Mouse (Mus musculus): ENCODE results near the gene Ipo7. TPM values are rescaled to one million over a fixed set of nuclear protein-coding genes. Genes with fewer than 3 reads are reported as not detected.
A peak's percentile ranks its signal among the peaks of the same experiment; 100 is the strongest.

Gene Ipo7
- polyA plus RNA-seq, 1 experiment from 2014 or later = 40.2 TPM

GRCm38 (mm10) chr7:109991286-109991685 is 26.8 kb upstream of the Ipo7 start:
- H3K4me1 ChIP-seq (ENCODE audit: control insufficient read depth, insufficient read depth, low read length) = 0 out of 2 replicates have a peak, but pooled peaks cover 3% of the 10 kb centered on the region
- DNase-seq (ENCODE audit: low spot score, missing footprints) (no peak), ATAC-seq (ENCODE audit: low FRiP score) (no peak)
- H3K4me2 ChIP-seq = no peak overlapping the region
- no peak overlapping the region for H3K27ac ChIP-seq (ENCODE audit: low read depth, low read length)
- no peaks in the 10 kb centered on the region for H3K27me3 ChIP-seq (ENCODE audit: control insufficient read depth, insufficient read depth, low read length)
- H3K36me3 ChIP-seq (ENCODE audit: control insufficient read depth, insufficient read depth, low read length) = no peaks in the 10 kb centered on the region
- WGBS = 100% methylated on average over 1 of the region's 1 CpGs
- H3K9ac ChIP-seq (ENCODE audit: low read length) = no peak overlapping the region
- H3K4me3 ChIP-seq (ENCODE audit: low read depth, low read length) = no peak overlapping the region
- no peaks in the 10 kb centered on the region for H3K9me3 ChIP-seq (ENCODE audit: control insufficient read depth, low read length)

- DNase-seq (ENCODE audit: low spot score, missing footprints) = no peak
- 75% methylated on average over 2 of the region's 2 CpGs for WGBS
- H3K36me3 ChIP-seq (ENCODE audit: control insufficient read depth, insufficient read depth, low read length) = no peaks in the 10 kb centered on the region
Observed at GRCm38 (mm10) chr7:109993157-109993959, 24.7 kb upstream of the Ipo7 start.

GRCm38 (mm10) chr7:109998388-109998787 is 19.7 kb upstream of the Ipo7 start:
- H3K4me3 ChIP-seq (ENCODE audit: low read depth, low read length) = no peak overlapping the region
- ATAC-seq (ENCODE audit: low FRiP score) (no peak), DNase-seq (ENCODE audit: low spot score, missing footprints) (no peak)
- no peak overlapping the region for H3K9ac ChIP-seq (ENCODE audit: low read length)
- 90% methylated on average over 4 of the region's 4 CpGs for WGBS
- H3K36me3 ChIP-seq (ENCODE audit: control insufficient read depth, insufficient read depth, low read length) = no peaks in the 10 kb centered on the region
- no peaks in the 10 kb centered on the region for H3K9me3 ChIP-seq (ENCODE audit: control insufficient read depth, low read length)
- H3K4me2 ChIP-seq = no peak overlapping the region
- no peak overlapping the region for H3K27ac ChIP-seq (ENCODE audit: low read depth, low read length)
- peaks cover 5% of the 10 kb centered on the region; the same call in 1 of the 2 replicates for H3K4me1 ChIP-seq (ENCODE audit: control insufficient read depth, insufficient read depth, low read length)
- H3K27me3 ChIP-seq (ENCODE audit: control insufficient read depth, insufficient read depth, low read length) = no peaks in the 10 kb centered on the region

More at GRCm38 (mm10) chr7:109993157-109993959, 24.7 kb upstream of the Ipo7 start:
- ATAC-seq (ENCODE audit: low FRiP score) = no peak
- Histone ChIP-seq H3K9me3 (ENCODE audit: control insufficient read depth, low read length) (no peaks in the 10 kb centered on the region), H3K9ac (ENCODE audit: low read length) (no peak overlapping the region), H3K4me2 (no peak overlapping the region), H3K4me1 (ENCODE audit: control insufficient read depth, insufficient read depth, low read length) (0 out of 2 replicates have a peak, but pooled peaks cover 3% of the 10 kb centered on the region), H3K27ac (ENCODE audit: low read depth, low read length) (no peak overlapping the region), H3K4me3 (ENCODE audit: low read depth, low read length) (no peak overlapping the region), H3K27me3 (ENCODE audit: control insufficient read depth, insufficient read depth, low read length) (no peaks in the 10 kb centered on the region)

GRCm38 (mm10) chr7:110002092-110002491 is 16.0 kb upstream of the Ipo7 start:
- Histone ChIP-seq H3K4me1 (ENCODE audit: control insufficient read depth, insufficient read depth, low read length) (peaks cover 3% of the 10 kb centered on the region; the same call in 1 of the 2 replicates), H3K9ac (ENCODE audit: low read length) (no peak overlapping the region), H3K4me3 (ENCODE audit: low read depth, low read length) (no peak overlapping the region), H3K4me2 (no peak overlapping the region), H3K9me3 (ENCODE audit: control insufficient read depth, low read length) (no peaks in the 10 kb centered on the region), H3K27ac (ENCODE audit: low read depth, low read length) (no peak overlapping the region), H3K27me3 (ENCODE audit: control insufficient read depth, insufficient read depth, low read length) (no peaks in the 10 kb centered on the region), H3K36me3 (ENCODE audit: control insufficient read depth, insufficient read depth, low read length) (no peaks in the 10 kb centered on the region)
- ATAC-seq (ENCODE audit: low FRiP score) (no peak), DNase-seq (ENCODE audit: low spot score, missing footprints) (no peak)

GRCm38 (mm10) chr7:110002968-110003367 is 15.1 kb upstream of the Ipo7 start:
- no peak for DNase-seq (ENCODE audit: low spot score, missing footprints)
- Histone ChIP-seq H3K27me3 (ENCODE audit: control insufficient read depth, insufficient read depth, low read length) (no peaks in the 10 kb centered on the region), H3K36me3 (ENCODE audit: control insufficient read depth, insufficient read depth, low read length) (no peaks in the 10 kb centered on the region), H3K4me1 (ENCODE audit: control insufficient read depth, insufficient read depth, low read length) (peaks cover 3% of the 10 kb centered on the region; the same call in 1 of the 2 replicates), H3K4me2 (peak overlapping the region; percentile 36), H3K4me3 (ENCODE audit: low read depth, low read length) (no peak overlapping the region), H3K27ac (ENCODE audit: low read depth, low read length) (no peak overlapping the region), H3K9me3 (ENCODE audit: control insufficient read depth, low read length) (no peaks in the 10 kb centered on the region), H3K9ac (ENCODE audit: low read length) (peak overlapping the region; percentile 46; the same call in 1 of the 2 replicates)
- ATAC-seq (ENCODE audit: low FRiP score) = 0 out of 2 replicates have a peak, but pooled peaks have one; percentile 30
- WGBS = 18% methylated on average over 20 of the region's 20 CpGs

GRCm38 (mm10) chr7:110005976-110006375 is 12.1 kb upstream of the Ipo7 start:
- Histone ChIP-seq H3K27ac (ENCODE audit: low read depth, low read length) (no peak overlapping the region), H3K4me2 (no peak overlapping the region), H3K4me3 (ENCODE audit: low read depth, low read length) (no peak overlapping the region), H3K9me3 (ENCODE audit: control insufficient read depth, low read length) (no peaks in the 10 kb centered on the region), H3K36me3 (ENCODE audit: control insufficient read depth, insufficient read depth, low read length) (no peaks in the 10 kb centered on the region), H3K4me1 (ENCODE audit: control insufficient read depth, insufficient read depth, low read length) (peaks cover 3% of the 10 kb centered on the region; the same call in 1 of the 2 replicates), H3K9ac (ENCODE audit: low read length) (no peak overlapping the region), H3K27me3 (ENCODE audit: control insufficient read depth, insufficient read depth, low read length) (no peaks in the 10 kb centered on the region)
- ATAC-seq (ENCODE audit: low FRiP score) (no peak), DNase-seq (ENCODE audit: low spot score, missing footprints) (no peak)

GRCm38 (mm10) chr7:110006471-110007195 is 11.4 kb upstream of the Ipo7 start:
- no peak for ATAC-seq (ENCODE audit: low FRiP score)
- H3K27ac ChIP-seq (ENCODE audit: low read depth, low read length) = no peak overlapping the region
- no peak overlapping the region for H3K9ac ChIP-seq (ENCODE audit: low read length)
- peaks cover 3% of the 10 kb centered on the region; the same call in 1 of the 2 replicates for H3K4me1 ChIP-seq (ENCODE audit: control insufficient read depth, insufficient read depth, low read length)
- no peak overlapping the region for H3K4me3 ChIP-seq (ENCODE audit: low read depth, low read length)
- H3K27me3 ChIP-seq (ENCODE audit: control insufficient read depth, insufficient read depth, low read length) = no peaks in the 10 kb centered on the region
- no peak overlapping the region for H3K4me2 ChIP-seq
- DNase-seq (ENCODE audit: low spot score, missing footprints) = no peak
- no peaks in the 10 kb centered on the region for H3K9me3 ChIP-seq (ENCODE audit: control insufficient read depth, low read length)
- WGBS = 72% methylated on average over 5 of the region's 5 CpGs
- H3K36me3 ChIP-seq (ENCODE audit: control insufficient read depth, insufficient read depth, low read length) = no peaks in the 10 kb centered on the region

- ATAC-seq (ENCODE audit: low FRiP score) = no peak
- Histone ChIP-seq H3K4me3 (ENCODE audit: low read depth, low read length) (no peak overlapping the region), H3K36me3 (ENCODE audit: control insufficient read depth, insufficient read depth, low read length) (no peaks in the 10 kb centered on the region), H3K9ac (ENCODE audit: low read length) (no peak overlapping the region), H3K9me3 (ENCODE audit: control insufficient read depth, low read length) (no peaks in the 10 kb centered on the region), H3K4me1 (ENCODE audit: control insufficient read depth, insufficient read depth, low read length) (no peaks in the 10 kb centered on the region), H3K27me3 (ENCODE audit: control insufficient read depth, insufficient read depth, low read length) (no peaks in the 10 kb centered on the region), H3K4me2 (no peak overlapping the region), H3K27ac (ENCODE audit: low read depth, low read length) (no peak overlapping the region)
- no peak for DNase-seq (ENCODE audit: low spot score, missing footprints)
- WGBS = 93% methylated on average over 1 of the region's 1 CpGs
Observed at GRCm38 (mm10) chr7:110008513-110008912, 9.6 kb upstream of the Ipo7 start.

GRCm38 (mm10) chr7:110009084-110009483 is 9.0 kb upstream of the Ipo7 start:
- WGBS = 93% methylated on average over 6 of the region's 6 CpGs

More at GRCm38 (mm10) chr7:110009084-110009483, 9.0 kb upstream of the Ipo7 start:
- H3K36me3 ChIP-seq (ENCODE audit: control insufficient read depth, insufficient read depth, low read length) = no peaks in the 10 kb centered on the region
- no peaks in the 10 kb centered on the region for H3K4me1 ChIP-seq (ENCODE audit: control insufficient read depth, insufficient read depth, low read length)
- no peaks in the 10 kb centered on the region for H3K9me3 ChIP-seq (ENCODE audit: control insufficient read depth, low read length)
- ATAC-seq (ENCODE audit: low FRiP score) (no peak), DNase-seq (ENCODE audit: low spot score, missing footprints) (no peak)
- no peaks in the 10 kb centered on the region for H3K27me3 ChIP-seq (ENCODE audit: control insufficient read depth, insufficient read depth, low read length)
- H3K9ac ChIP-seq (ENCODE audit: low read length) = no peak overlapping the region
- no peak overlapping the region for H3K4me2 ChIP-seq
- no peak overlapping the region for H3K4me3 ChIP-seq (ENCODE audit: low read depth, low read length)
- no peak overlapping the region for H3K27ac ChIP-seq (ENCODE audit: low read depth, low read length)

Measured in midbrain, embryonic 11.5 days (tissue).